32 mouse cellular contexts compared by ENCODE assay signal in genomic region chr10:54244995-54245394, GRCm38 (mm10).
"Had no signal": no experiment of that assay in that cellular context is flagged by ENCODE, and none has a peak within 500 bp of the region (broad histone marks: within the 10 kb centered on the region; RNA-seq: fewer than 3 reads in every experiment).

No protein-coding gene starts in this region.

- DNase-seq: heart, postnatal 10 days; heart, postnatal 14 days; heart, postnatal 36 days; heart, postnatal 4 days; kidney, adult 11 months; kidney, adult 18-20 months; kidney, adult 2 months; kidney, adult 8-10 months; kidney, adult 9 months; kidney, postnatal 10 days; kidney, postnatal 14 days; kidney, postnatal 25 days; kidney, postnatal 36 days; kidney, postnatal 4 days; layer of hippocampus, adult 9-11 months; layer of hippocampus, postnatal 36 days had no signal

- H3K4me3 ChIP-seq: heart, embryonic 10.5 days; heart, embryonic 12.5 days; heart, embryonic 13.5 days; heart, embryonic 15.5 days; hindbrain, embryonic 10.5 days; hindbrain, embryonic 12.5 days; hindbrain, embryonic 13.5 days; hindbrain, embryonic 15.5 days; intestine, embryonic 15.5 days; kidney, embryonic 15.5 days; layer of hippocampus, adult 2 months; left cerebral cortex, adult 2 months had no signal

- H3K27ac ChIP-seq: heart, embryonic 10.5 days; heart, embryonic 13.5 days; heart, embryonic 15.5 days; hindbrain, embryonic 10.5 days; hindbrain, embryonic 12.5 days; hindbrain, embryonic 13.5 days; hindbrain, embryonic 14.5 days; hindbrain, embryonic 15.5 days; hindbrain, postnatal 0 days; intestine, embryonic 15.5 days; kidney, embryonic 15.5 days; kidney, postnatal 0 days; layer of hippocampus, adult 2 months; left cerebral cortex, adult 2 months had no signal

- H3K4me1 ChIP-seq: heart, embryonic 10.5 days; heart, embryonic 12.5 days; heart, embryonic 13.5 days; heart, embryonic 15.5 days; hindbrain, embryonic 10.5 days; hindbrain, embryonic 12.5 days; hindbrain, embryonic 13.5 days; hindbrain, embryonic 15.5 days; intestine, embryonic 15.5 days; kidney, embryonic 15.5 days had no signal

- H3K27me3 ChIP-seq: heart, embryonic 12.5 days; heart, embryonic 13.5 days; heart, embryonic 15.5 days; hindbrain, embryonic 12.5 days; hindbrain, embryonic 13.5 days; hindbrain, embryonic 15.5 days; intestine, embryonic 15.5 days; kidney, embryonic 15.5 days had no signal

- H3K4me2 ChIP-seq: heart, embryonic 11.5 days; heart, embryonic 12.5 days; heart, embryonic 13.5 days; heart, embryonic 15.5 days; hindbrain, embryonic 12.5 days; hindbrain, embryonic 13.5 days; hindbrain, embryonic 14.5 days; hindbrain, embryonic 15.5 days; intestine, embryonic 15.5 days; kidney, embryonic 15.5 days had no signal

- H3K9me3 ChIP-seq: heart, embryonic 10.5 days; heart, embryonic 12.5 days; heart, embryonic 13.5 days; heart, embryonic 15.5 days; hindbrain, embryonic 10.5 days; hindbrain, embryonic 12.5 days; hindbrain, embryonic 13.5 days; hindbrain, embryonic 15.5 days; intestine, embryonic 15.5 days; kidney, embryonic 15.5 days had no signal

- H3K36me3 ChIP-seq: heart, embryonic 10.5 days; heart, embryonic 12.5 days; heart, embryonic 13.5 days; heart, embryonic 15.5 days; hindbrain, embryonic 10.5 days; hindbrain, embryonic 12.5 days; hindbrain, embryonic 13.5 days; hindbrain, embryonic 15.5 days; intestine, embryonic 15.5 days; kidney, embryonic 15.5 days had no signal

- H3K9ac ChIP-seq: heart, embryonic 12.5 days; heart, embryonic 13.5 days; heart, embryonic 15.5 days; hindbrain, embryonic 12.5 days; hindbrain, embryonic 13.5 days; hindbrain, embryonic 14.5 days; hindbrain, embryonic 15.5 days; intestine, embryonic 15.5 days; kidney, embryonic 15.5 days had no signal
